Mouse (Mus musculus): ENCODE data around the gene Boc. TPM values are rescaled to one million over a fixed set of nuclear protein-coding genes. Genes with fewer than 3 reads are reported as not detected.
"Not testable (repeated sequence)": the region's sequence is repeated elsewhere in the genome, so short reads cannot be mapped to it uniquely, and the experiment has no call there.

Gene Boc
- polyA plus RNA-seq, 1 experiment from 2014 or later = 67.7 TPM

DNA sequence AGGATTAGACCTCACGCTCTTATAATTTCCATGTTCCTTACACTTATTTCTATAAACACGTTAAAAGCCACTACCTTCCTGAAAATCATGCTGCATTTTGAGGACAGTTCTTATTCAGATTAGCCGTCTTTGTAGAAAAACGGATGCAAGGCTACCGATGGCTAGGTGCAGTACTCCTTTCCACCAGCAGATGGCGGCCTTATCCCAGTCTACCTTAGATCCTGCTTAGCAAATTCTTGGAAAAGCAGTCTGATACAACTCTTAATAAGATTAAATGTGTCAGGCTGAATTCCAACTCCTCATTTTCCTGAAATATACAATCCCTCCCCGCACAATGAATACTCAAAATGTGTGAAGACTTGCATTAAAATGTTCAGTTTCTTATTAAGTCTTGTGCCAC, 74.6 kb downstream of the Boc start:
- Histone ChIP-seq H3K9me3 (no peaks in the 10 kb centered on the region), H3K4me3 (no peak overlapping the region), H3K4me1 (peaks cover 19% of the 10 kb centered on the region), H3K4me2 (replicated peaks) (no peak overlapping the region), H3K36me3 (peaks cover 56% of the 10 kb centered on the region), H3K27me3 (no peaks in the 10 kb centered on the region), H3K9ac (replicated peaks) (no peak overlapping the region), H3K27ac (replicated peaks) (peak overlapping the region; percentile 42; the same call in 1 of the 2 replicates)
- WGBS = 6% methylated on average over 7 of the region's 7 CpGs
- ATAC-seq (ENCODE audit: low FRiP score, low read depth) = no peak

DNA sequence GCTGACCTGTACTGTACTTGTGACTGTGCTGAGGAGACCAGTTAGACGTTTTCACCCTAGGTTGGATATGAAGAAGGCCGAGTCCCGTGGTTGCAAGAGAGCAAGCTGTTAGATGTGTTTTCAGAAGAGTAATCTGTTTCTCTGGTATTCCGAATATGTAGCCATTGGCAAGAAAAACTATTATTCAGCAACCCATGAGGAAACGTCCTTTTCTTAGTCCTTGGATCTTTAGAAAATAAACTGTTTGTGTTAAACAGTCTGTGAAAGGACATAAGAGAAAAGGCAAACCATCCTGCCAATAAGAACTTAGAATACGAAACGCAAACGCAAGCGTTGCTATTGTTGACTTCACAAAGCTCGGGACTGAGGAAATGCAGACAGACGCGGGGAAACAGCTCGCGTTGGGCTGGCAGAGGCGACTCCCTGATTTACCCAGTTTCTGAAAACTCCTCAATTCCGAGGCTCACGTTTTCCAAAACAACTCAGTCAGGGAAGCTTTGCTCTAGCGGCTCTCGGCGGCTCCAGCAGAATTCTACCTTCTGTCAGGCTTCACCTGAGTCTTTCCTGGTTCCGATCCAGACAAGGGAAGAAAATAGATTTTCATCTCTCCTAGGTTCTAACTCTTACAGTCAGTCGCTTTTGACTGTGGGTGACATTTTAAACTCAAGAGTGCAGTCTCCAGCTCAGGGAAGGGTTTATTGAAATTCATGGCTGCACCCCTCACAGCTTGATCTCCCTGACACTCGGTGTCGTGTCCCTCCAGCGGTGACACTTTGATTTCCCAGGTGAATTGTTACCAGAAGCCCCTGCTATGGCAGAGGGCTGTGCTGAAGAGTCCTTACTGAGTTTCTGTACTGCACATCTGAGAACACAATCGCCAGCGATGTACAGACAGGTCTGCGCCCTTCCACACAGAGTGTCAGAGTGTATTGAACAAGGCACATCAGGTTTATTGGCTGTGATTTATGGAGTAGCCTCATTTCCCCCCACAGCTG, 76.8 kb downstream of the Boc start:
- 47% methylated on average over 28 of the region's 28 CpGs for WGBS
- Histone ChIP-seq H3K36me3 (peaks cover 35% of the 10 kb centered on the region), H3K27ac (replicated peaks) (peak overlapping the region; percentile 27), H3K4me3 (no peak overlapping the region), H3K9ac (replicated peaks) (no peak overlapping the region), H3K27me3 (no peaks in the 10 kb centered on the region), H3K9me3 (no peaks in the 10 kb centered on the region), H3K4me1 (peaks cover 12% of the 10 kb centered on the region), H3K4me2 (replicated peaks) (no peak overlapping the region)
- no peak for ATAC-seq (ENCODE audit: low FRiP score, low read depth)

DNA sequence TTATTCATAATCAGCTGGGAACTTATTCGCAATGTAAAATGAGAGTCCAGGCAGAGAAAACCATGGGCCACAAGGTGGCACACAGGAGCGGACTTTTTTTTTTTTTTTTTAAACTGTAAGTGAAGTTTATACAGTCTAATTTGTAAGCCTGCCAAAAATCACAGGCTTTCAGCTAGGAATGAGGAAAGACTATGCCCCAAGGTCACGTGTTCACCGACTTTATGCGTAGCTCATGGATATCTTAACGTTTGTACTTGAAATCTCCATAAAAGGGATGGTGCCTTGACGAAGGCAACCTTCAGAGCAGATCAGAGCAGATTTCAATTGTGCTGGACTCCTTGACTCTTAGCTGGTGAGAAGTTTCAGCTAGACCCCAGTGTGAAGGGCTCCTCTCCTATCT, 78.1 kb downstream of the Boc start:
- H3K4me3 ChIP-seq = no peak overlapping the region
- no peak for ATAC-seq (ENCODE audit: low FRiP score, low read depth)
- no peaks in the 10 kb centered on the region for H3K9me3 ChIP-seq
- 73% methylated on average over 7 of the region's 7 CpGs for WGBS
- H3K36me3 ChIP-seq = peaks cover 22% of the 10 kb centered on the region
- H3K4me1 ChIP-seq = peaks cover 5% of the 10 kb centered on the region; the same call in 1 of the 2 replicates
- H3K27ac ChIP-seq (replicated peaks) = no peak overlapping the region
- no peaks in the 10 kb centered on the region for H3K27me3 ChIP-seq
- no peak overlapping the region for H3K9ac ChIP-seq (replicated peaks)
- H3K4me2 ChIP-seq (replicated peaks) = no peak overlapping the region

DNA sequence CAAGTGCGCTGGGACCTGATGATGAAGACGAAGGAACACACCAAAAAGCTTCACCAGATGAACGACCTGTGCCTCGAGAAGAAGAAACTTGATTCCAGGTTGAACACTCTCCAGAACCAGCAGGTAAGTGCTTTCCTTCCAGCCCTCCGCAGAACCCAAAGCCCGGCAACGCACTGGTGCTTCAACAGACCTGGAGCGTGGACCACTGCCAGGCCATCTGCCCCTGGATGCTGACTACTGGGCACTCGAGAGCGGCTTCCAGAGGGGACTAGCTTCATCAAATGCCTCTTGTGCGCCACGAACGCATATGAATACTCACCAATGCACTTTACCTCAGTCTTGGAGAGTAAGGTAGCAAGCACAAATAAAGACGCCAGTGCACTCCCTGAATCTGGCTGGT, 78.8 kb downstream of the Boc start:
- H3K9ac ChIP-seq (replicated peaks) = no peak overlapping the region
- 93% methylated on average over 14 of the region's 14 CpGs for WGBS
- no peak for ATAC-seq (ENCODE audit: low FRiP score, low read depth)
- peaks cover 14% of the 10 kb centered on the region for H3K36me3 ChIP-seq
- no peaks in the 10 kb centered on the region for H3K27me3 ChIP-seq
- H3K4me2 ChIP-seq (replicated peaks) = no peak overlapping the region
- H3K27ac ChIP-seq (replicated peaks) = no peak overlapping the region
- H3K4me3 ChIP-seq = no peak overlapping the region
- peaks cover 5% of the 10 kb centered on the region; the same call in 1 of the 2 replicates for H3K4me1 ChIP-seq
- H3K9me3 ChIP-seq = no peaks in the 10 kb centered on the region

DNA sequence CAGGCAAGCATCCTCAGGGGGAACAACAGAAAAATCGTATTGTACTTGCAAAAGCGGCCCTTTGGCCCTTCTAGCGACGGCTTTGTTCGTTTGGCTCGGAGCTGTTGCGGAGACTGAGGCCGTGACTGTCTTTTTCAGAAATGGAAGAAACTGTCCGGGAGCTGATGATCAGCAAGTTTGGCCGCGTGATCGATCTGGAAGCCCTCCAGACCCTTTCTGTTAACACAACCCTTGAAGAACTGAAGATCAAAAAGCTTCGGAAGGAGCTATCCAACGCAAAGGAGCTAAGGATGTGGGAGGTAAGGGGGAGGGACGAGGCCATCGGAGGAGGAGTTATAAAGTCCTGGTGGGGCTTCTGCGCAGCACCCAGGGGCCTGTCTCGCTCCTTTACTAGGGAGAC, 79.9 kb downstream of the Boc start:
- no peaks in the 10 kb centered on the region for H3K27me3 ChIP-seq
- no peak overlapping the region for H3K4me2 ChIP-seq (replicated peaks)
- H3K9ac ChIP-seq (replicated peaks) = no peak overlapping the region
- H3K9me3 ChIP-seq = no peaks in the 10 kb centered on the region
- peaks cover 9% of the 10 kb centered on the region; the same call in 1 of the 2 replicates for H3K36me3 ChIP-seq
- H3K4me3 ChIP-seq = no peak overlapping the region
- no peak overlapping the region; the same call in 1 of the 2 replicates for H3K27ac ChIP-seq (replicated peaks)
- no peak for ATAC-seq (ENCODE audit: low FRiP score, low read depth)
- 56% methylated on average over 18 of the region's 18 CpGs for WGBS
- H3K4me1 ChIP-seq = peaks cover 5% of the 10 kb centered on the region; the same call in 1 of the 2 replicates

DNA sequence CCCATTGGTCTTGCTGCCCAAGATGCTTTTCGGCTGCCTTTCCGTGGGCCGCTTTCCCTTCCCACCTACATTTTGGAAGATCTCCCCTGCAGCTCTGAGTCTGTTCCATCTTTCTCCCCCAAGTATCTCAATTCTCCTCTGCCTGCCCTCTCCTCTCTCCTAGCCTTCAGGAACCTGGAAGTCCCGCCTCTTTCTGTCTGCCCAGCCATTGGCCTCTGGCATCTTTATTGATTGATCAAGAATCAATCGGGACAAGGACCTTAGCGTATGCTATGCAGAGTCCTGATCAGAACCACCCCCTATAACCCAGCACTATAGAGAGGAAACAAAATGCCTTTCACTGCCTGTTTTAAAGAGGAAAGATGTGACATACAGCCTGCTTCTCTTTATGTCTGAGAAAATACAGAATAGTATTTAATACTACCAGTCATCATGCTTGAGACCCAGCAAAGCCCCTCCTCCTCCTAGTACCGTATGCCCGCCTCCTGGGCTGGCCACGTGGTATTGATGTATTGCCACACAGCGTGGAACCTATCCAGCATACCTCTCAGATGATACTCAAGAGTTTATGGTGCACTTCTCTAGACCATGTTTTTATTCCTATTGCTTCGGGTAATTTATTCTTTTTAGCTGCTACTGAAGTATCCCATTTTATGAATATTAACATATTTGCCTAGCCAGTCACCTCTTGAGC, 82.9 kb downstream of the Boc start:
- H3K36me3 ChIP-seq = no peaks in the 10 kb centered on the region
- no peaks in the 10 kb centered on the region for H3K27me3 ChIP-seq
- WGBS = 91% methylated on average over 11 of the region's 11 CpGs
- no peak overlapping the region for H3K4me2 ChIP-seq (replicated peaks)
- no peak overlapping the region for H3K9ac ChIP-seq (replicated peaks)
- H3K9me3 ChIP-seq = no peaks in the 10 kb centered on the region
- H3K4me3 ChIP-seq = no peak overlapping the region
- H3K27ac ChIP-seq (replicated peaks) = no peak overlapping the region
- H3K4me1 ChIP-seq = no peaks in the 10 kb centered on the region
- ATAC-seq (ENCODE audit: low FRiP score, low read depth) = no peak; the same call in 1 of the 2 replicates

DNA sequence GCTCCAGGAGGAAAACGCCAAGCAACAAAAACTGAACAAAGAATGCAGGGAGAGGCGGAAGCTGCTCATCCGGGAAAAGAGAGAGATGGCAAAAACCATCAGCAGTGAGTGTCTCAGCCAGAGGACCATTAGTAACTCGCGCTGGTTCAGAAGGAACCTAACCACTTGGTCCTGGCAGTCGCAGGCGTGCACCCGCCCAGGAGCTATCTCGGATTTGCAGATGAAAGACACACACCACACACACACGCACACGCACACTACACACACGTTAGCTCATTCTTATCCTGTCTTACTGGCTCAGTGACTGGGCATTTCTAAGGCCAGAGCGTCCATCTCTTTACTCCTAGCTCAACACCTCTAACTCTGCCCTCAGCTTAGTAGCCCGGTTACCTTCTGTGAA, 83.4 kb downstream of the Boc start:
- no peaks in the 10 kb centered on the region for H3K4me1 ChIP-seq
- H3K9ac ChIP-seq (replicated peaks) = no peak overlapping the region
- no peak overlapping the region for H3K4me3 ChIP-seq
- 93% methylated on average over 14 of the region's 14 CpGs for WGBS
- no peaks in the 10 kb centered on the region for H3K9me3 ChIP-seq
- no peaks in the 10 kb centered on the region for H3K27me3 ChIP-seq
- no peak overlapping the region for H3K4me2 ChIP-seq (replicated peaks)
- no peak for ATAC-seq (ENCODE audit: low FRiP score, low read depth)
- H3K36me3 ChIP-seq = no peaks in the 10 kb centered on the region
- no peak overlapping the region for H3K27ac ChIP-seq (replicated peaks)

DNA sequence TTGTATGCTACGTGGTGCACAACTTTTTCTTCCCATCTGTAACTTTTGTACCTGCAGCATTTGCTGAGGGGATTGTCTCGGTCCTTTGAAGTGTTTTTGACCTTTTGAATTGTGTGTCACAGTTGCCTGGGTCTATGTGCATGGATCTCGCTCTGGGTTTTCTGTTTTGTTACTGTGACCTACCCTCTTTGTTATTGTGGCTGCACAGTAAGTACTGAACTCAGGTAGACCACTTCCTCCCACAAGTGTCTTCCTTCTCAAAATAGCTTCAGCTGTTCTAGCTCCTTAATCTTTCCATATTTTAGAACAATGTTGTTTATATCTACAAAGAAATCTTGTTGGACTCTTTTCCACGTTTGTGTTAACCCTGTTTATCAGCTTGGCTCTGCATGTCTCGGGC, 97.8 kb downstream of the Boc start:
- 81% methylated on average over 5 of the region's 5 CpGs for WGBS
- Histone ChIP-seq H3K4me1 (no peaks in the 10 kb centered on the region), H3K36me3 (no peaks in the 10 kb centered on the region), H3K27ac (replicated peaks) (no peak overlapping the region), H3K9ac (replicated peaks) (no peak overlapping the region), H3K27me3 (no peaks in the 10 kb centered on the region), H3K4me3 (no peak overlapping the region), H3K4me2 (replicated peaks) (no peak overlapping the region), H3K9me3 (no peaks in the 10 kb centered on the region)
- no peak for ATAC-seq (ENCODE audit: low FRiP score, low read depth)

DNA sequence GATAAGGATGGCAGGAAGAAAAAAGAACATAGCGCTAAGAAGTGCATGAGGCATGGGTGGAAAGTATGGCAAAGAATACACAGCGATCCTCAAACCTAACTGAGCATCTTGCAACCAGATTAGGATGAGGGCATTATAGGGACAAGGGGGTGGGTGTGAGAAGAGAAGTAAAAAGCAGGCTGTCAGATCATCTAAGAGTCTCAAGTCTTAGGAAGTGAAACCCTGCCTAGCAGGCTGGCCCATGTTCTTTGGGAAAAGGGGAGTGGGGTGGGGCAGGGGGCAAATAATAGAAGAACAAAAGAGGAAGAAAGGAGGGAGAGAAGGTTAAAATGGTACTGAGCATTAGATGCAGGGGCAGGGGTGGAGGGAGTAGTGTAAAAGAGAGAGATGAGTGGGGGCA, 99.9 kb downstream of the Boc start:
- H3K9me3 ChIP-seq = no peaks in the 10 kb centered on the region
- H3K4me1 ChIP-seq = no peaks in the 10 kb centered on the region
- H3K9ac ChIP-seq (replicated peaks) = no peak overlapping the region
- H3K4me3 ChIP-seq = no peak overlapping the region
- ATAC-seq (ENCODE audit: low FRiP score, low read depth) = no peak
- no peaks in the 10 kb centered on the region for H3K36me3 ChIP-seq
- H3K4me2 ChIP-seq (replicated peaks) = no peak overlapping the region
- 95% methylated on average over 2 of the region's 2 CpGs for WGBS
- no peak overlapping the region for H3K27ac ChIP-seq (replicated peaks)
- no peaks in the 10 kb centered on the region for H3K27me3 ChIP-seq

DNA sequence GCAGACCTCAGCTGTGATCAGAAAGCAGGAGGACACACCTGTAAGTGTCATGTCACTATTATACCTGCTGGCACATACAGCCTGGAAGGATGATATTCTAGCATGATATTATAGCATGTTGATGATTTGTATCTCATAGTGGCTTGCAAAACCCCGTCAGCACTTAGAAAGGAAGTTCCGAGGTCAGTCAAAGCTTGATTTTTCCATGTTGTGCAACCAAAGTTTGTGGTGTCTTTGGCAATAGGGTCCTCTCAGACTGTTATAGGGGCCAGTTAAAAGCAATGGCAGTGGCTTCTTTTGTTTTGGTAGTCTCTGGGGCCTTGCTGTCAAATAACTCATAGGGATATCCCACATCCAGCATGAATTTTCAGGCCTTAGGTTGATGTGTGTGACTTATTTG, 100.8 kb downstream of the Boc start:
- no peak overlapping the region for H3K9ac ChIP-seq (replicated peaks)
- no peaks in the 10 kb centered on the region for H3K36me3 ChIP-seq
- 93% methylated on average over 2 of the region's 2 CpGs for WGBS

DNA sequence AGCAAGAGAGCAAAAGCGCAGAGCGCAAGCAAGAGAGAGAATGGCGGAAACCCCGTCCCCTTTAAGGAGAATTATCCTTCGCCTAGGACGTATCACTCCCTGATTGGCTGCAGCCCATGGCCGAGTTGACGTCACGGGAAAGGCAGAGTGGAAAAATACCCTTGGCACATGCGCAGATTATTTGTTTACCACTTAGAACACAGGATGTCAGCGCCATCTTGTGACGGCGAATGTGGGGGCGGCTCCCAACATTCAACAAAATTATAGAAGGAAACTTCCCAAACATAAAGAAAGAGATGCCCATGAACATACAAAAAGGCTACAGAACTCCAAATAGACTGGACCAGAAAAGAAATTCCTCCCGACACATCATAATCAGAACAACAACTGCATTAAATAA, 116.8 kb downstream of the Boc start:
- H3K9me3 ChIP-seq; H3K4me2 ChIP-seq (replicated peaks); H3K27me3 ChIP-seq; H3K9ac ChIP-seq (replicated peaks); H3K36me3 ChIP-seq; ATAC-seq (ENCODE audit: low FRiP score, low read depth); H3K4me3 ChIP-seq; H3K27ac ChIP-seq (replicated peaks); H3K4me1 ChIP-seq: not testable (repeated sequence)
- WGBS = 95% methylated on average over 15 of the region's 15 CpGs

More for the DNA sequence above, 100.8 kb downstream of the Boc start:
- H3K27me3 ChIP-seq = no peaks in the 10 kb centered on the region
- H3K4me3 ChIP-seq = no peak overlapping the region
- no peak overlapping the region for H3K4me2 ChIP-seq (replicated peaks)
- ATAC-seq (ENCODE audit: low FRiP score, low read depth) = no peak
- H3K9me3 ChIP-seq = no peaks in the 10 kb centered on the region
- no peak overlapping the region for H3K27ac ChIP-seq (replicated peaks)
- no peaks in the 10 kb centered on the region for H3K4me1 ChIP-seq

DNA sequence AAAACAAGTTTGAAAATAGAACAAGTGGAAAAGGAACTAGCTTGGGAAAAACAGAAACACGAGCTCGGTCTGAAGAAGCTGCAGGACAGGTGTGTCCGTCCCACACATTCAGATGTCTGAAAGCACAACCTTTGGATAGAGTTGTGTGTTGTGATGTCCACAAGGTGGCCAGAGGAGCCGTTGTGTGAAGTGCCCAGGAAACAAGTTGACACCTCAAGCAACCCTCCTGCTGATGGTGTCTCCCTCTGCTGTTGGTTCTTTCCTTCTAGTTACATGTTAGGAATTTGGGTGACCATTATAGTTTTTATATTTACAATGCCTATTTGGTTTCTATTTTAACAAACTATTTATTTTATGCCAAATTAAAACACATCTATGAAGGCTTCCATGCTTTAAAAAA, 123.2 kb downstream of the Boc start:
- Histone ChIP-seq H3K27me3 (no peaks in the 10 kb centered on the region), H3K9ac (replicated peaks) (no peak overlapping the region), H3K4me1 (no peaks in the 10 kb centered on the region), H3K9me3 (no peaks in the 10 kb centered on the region), H3K4me2 (replicated peaks) (no peak overlapping the region), H3K4me3 (no peak overlapping the region), H3K27ac (replicated peaks) (no peak overlapping the region), H3K36me3 (no peaks in the 10 kb centered on the region)
- WGBS = 80% methylated on average over 4 of the region's 4 CpGs
- no peak for ATAC-seq (ENCODE audit: low FRiP score, low read depth)

All from midbrain, embryonic 12.5 days (tissue).